In the genomic region with DNA sequence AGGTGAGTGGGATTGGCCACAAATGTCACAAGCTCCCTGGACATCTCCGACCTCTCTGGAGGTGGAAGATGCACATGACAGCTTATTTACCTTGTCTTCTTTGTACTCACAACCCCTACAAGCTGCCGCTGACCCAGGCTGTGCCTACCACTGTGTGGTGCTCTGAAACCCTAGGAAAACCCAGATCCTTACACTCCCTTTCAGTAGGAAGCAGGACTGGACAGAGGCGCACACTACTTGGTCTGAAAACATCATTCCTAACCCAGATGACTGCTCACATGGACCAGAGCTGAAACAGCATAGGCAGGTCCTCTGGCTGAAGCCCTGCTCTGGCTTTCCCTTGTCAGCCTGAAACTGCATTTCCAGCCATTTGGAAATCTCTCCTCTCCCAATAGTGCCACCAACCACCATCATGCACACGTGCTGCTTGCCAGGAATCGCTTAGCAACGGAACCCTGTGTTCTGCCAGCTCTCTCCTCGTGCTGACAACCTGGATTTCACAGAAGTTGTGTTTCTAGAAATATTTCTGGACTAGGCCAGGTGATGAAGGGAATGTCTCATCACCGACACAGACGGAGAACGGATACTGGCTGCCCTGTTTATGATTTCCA, we compare ENCODE assay signal across 7 mouse cellular contexts.
DNase-seq lines count a peak whose midpoint lies in the region.

No protein-coding gene starts in this region.

- intact Hi-C loops in heart, postnatal 10 days (cut with DNase I): loop anchor here (5.0 kb wide), 1 partner anchor 160 kb away; no protein-coding TSS in a partner anchor
- intact Hi-C loops in heart, postnatal 25 days (cut with DNase I): loop anchor here (10.0 kb wide), 1 partner anchor 167 kb away; no protein-coding TSS in a partner anchor

- peak; percentile 43 to 44 for DNase-seq in heart, postnatal 10 days
- no peak for DNase-seq in heart, postnatal 25 days (ENCODE audit: low spot score)
- peak; percentile 43 to 54 for DNase-seq in frontal cortex, postnatal 14 days (ENCODE audit: low spot score in 2 of 2)
- DNase-seq in layer of hippocampus, postnatal 36 days: peak; percentile 79 to 81
- peak; percentile 78 for DNase-seq in right cerebral cortex, postnatal 25 days
- no peak for DNase-seq in thymus, postnatal 10 days (ENCODE audit: low spot score in 2 of 2)
- DNase-seq in spleen, postnatal 10 days (ENCODE audit: low spot score in 2 of 2): no peak

Comparison
In these comparisons a context has a peak if more than half of its experiments do, and no peak if none do; other contexts are left out.
1. DNase-seq: peak in heart, postnatal 10 days (2 of 2), frontal cortex, postnatal 14 days (2 of 2), layer of hippocampus, postnatal 36 days (2 of 2) and right cerebral cortex, postnatal 25 days (single experiment); none in heart, postnatal 25 days (single experiment), thymus, postnatal 10 days (0 of 2) and spleen, postnatal 10 days (0 of 2).